Mouse (Mus musculus) heart, embryonic 12.5 days (tissue): ENCODE data around the gene Grm8. TPM values are rescaled to one million over a fixed set of nuclear protein-coding genes. Genes with fewer than 3 reads are reported as not detected.
A peak's percentile ranks its signal among the peaks of the same experiment; 100 is the strongest.

Source experiments
- ATAC-seq: fragments of 200-750 bp; cut with Nextera tagmentation; 2 replicates; pipeline ENCODE4 v1.8.0; 2017; ENCODE audit warnings: moderate TSS enrichment, moderate library complexity; ENCODE audit not compliant: insufficient number of reproducible peaks, low FRiP score
- H3K27ac ChIP-seq: fragments of 300-500 bp; sonication (generic); 2 replicates; pipeline ENCODE4 v1.5.1; 2016; ENCODE audit warnings: mild to moderate bottlenecking, moderate library complexity; ENCODE audit not compliant: poor library complexity, severe bottlenecking
- H3K27me3 ChIP-seq: fragments of 300-500 bp; sonication (generic); replicated peaks from 2 replicates; pipeline ENCODE4 v1.6.1; 2016; ENCODE audit warnings: mild to moderate bottlenecking, moderate library complexity
- H3K36me3 ChIP-seq: fragments of 300-500 bp; sonication (generic); 2 replicates; pipeline ENCODE4 v1.6.1; 2016; ENCODE audit warnings: mild to moderate bottlenecking, moderate library complexity
- H3K4me1 ChIP-seq: fragments of 300-500 bp; sonication (generic); replicated peaks from 2 replicates; pipeline ENCODE4 v1.6.1; 2016; ENCODE audit warnings: mild to moderate bottlenecking
- H3K4me2 ChIP-seq: fragments of 300-500 bp; sonication (generic); 2 replicates; pipeline ENCODE4 v1.6.1; 2016; ENCODE audit warnings: mild to moderate bottlenecking, moderate library complexity
- H3K4me3 ChIP-seq: fragments of 300-500 bp; sonication (generic); 2 replicates; pipeline ENCODE4 v1.5.1; 2016; ENCODE audit warnings: mild to moderate bottlenecking
- H3K9ac ChIP-seq: fragments of 300-500 bp; sonication (generic); 2 replicates; pipeline ENCODE4 v1.6.1; 2016; ENCODE audit warnings: mild to moderate bottlenecking, moderate library complexity
- H3K9me3 ChIP-seq: fragments of 300-500 bp; sonication (generic); replicated peaks from 2 replicates; pipeline ENCODE4 v1.6.1; 2016; ENCODE audit warnings: mild to moderate bottlenecking, moderate library complexity
- WGBS: fragments of 180-500 bp; shearing (Covaris S2); methylation state at CpG from one replicate; pipeline ENCODE4 v1.1.7; 2016; 5-methylcytosine and 5-hydroxymethylcytosine counted together
- polyA plus RNA-seq: library from polyadenylated mRNA; unstranded; fragments of >200 nt; fragmentation: Nextera tagmentation; extraction: Ambion mirVana; gene quantifications from 2 replicates; pipeline ENCODE4 v1.2.1, GENCODE M21; 2016

Grm8 gene
- polyA plus RNA-seq, result 0.17 and 0.73 TPM in 2 replicates

DNA sequence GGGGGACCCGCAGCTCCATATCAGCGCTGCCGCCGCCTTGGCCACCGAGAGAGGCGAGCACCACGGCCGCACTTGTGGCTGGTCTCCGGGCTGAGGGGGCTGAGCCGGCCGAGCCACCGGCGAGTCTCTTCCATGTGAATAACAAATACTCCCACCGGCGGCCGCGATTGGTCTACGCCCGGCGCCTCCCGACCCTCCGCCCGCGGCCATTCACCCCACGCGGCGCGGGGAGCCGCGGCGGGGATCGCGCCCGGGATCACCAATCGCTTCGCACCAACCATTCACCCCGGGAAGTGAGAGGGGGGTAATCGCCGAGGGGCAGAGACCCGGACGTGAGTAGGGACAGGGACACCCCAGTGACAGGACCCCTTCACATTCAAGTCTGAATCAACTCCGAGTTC lies at the start of gene Grm8:
TSS of gene Grm8 (minus strand) at position 178 of the 401 bp plus-strand sequence.
- Histone ChIP-seq H3K9ac (peak within 1 kb of the TSS; percentile 52), H3K27ac (no peak within 1 kb of the TSS), H3K9me3 (no peaks in the 10 kb centered on the region), H3K4me2 (peak within 1 kb of the TSS; percentile 98), H3K27me3 (peaks cover 61% of the 10 kb centered on the region), H3K4me3 (peak within 1 kb of the TSS; percentile 65), H3K4me1 (peaks cover 21% of the 10 kb centered on the region), H3K36me3 (no peaks in the 10 kb centered on the region)
- WGBS, result under 1% methylated on average over 42 of the region's 42 CpGs
- no peak for ATAC-seq

GRCm38 (mm10) chr6:28169851-28170539 lies 35.0 kb upstream of the Grm8 start:
- Histone ChIP-seq H3K9me3 (no peaks in the 10 kb centered on the region), H3K4me2 (peak overlapping the region; percentile 16; the same call in 1 of the 2 replicates), H3K36me3 (no peaks in the 10 kb centered on the region), H3K4me1 (no peaks in the 10 kb centered on the region), H3K9ac (no peak overlapping the region), H3K27ac (no peak overlapping the region), H3K4me3 (no peak overlapping the region), H3K27me3 (no peaks in the 10 kb centered on the region)
- no peak for ATAC-seq
- 61% methylated on average over 19 of the region's 19 CpGs for WGBS

DNA sequence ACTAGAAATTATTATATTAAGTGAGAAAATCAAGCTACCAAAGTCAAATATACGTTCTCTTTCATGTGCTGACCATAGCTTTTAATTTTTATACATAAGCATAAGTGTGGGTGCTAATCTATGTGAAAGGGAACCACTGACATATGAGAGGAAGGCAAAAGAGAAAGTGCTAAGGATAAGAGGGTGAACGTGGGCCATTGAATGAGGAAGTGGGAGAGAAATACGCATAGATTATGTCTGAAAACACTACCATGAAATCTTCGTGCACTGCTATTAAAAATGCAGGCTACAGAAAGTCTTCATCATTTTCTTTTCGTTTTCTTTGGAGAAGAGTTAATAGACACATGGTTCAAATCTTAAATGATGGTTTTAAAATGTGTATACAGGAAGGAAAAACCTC lies 25.4 kb upstream of the Grm8 start:
- 68% methylated on average over 5 of the region's 5 CpGs for WGBS
- H3K4me1 ChIP-seq, result no peaks in the 10 kb centered on the region
- no peak overlapping the region for H3K9ac ChIP-seq
- no peak overlapping the region for H3K4me3 ChIP-seq
- no peak overlapping the region for H3K4me2 ChIP-seq
- H3K36me3 ChIP-seq, result no peaks in the 10 kb centered on the region
- no peaks in the 10 kb centered on the region for H3K27me3 ChIP-seq
- no peaks in the 10 kb centered on the region for H3K9me3 ChIP-seq
- no peak overlapping the region for H3K27ac ChIP-seq
- ATAC-seq, result no peak

DNA sequence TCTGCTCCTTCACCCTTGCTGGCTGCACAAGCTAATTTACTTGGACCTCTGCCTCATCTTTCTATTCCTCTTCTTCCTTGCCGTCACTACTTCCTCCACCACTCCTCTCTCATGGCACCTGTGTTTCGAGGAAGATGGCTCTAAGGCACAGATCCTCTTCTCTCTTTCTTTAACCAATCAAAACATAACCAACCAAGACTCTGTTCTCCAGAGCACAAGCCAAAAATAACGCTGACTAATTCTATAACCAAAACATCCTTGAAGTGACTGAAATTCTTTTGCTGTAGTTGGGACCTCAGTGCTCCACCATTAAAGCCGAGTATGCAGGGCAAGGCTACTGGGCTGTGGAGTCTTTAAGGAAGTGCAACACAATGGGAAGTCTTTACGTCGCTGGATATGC lies 11.5 kb upstream of the Grm8 start:
- Histone ChIP-seq H3K4me1 (no peaks in the 10 kb centered on the region), H3K4me2 (no peak overlapping the region), H3K9me3 (no peaks in the 10 kb centered on the region), H3K9ac (no peak overlapping the region), H3K27me3 (no peaks in the 10 kb centered on the region), H3K4me3 (no peak overlapping the region), H3K36me3 (no peaks in the 10 kb centered on the region), H3K27ac (no peak overlapping the region)
- 69% methylated on average over 6 of the region's 6 CpGs for WGBS
- ATAC-seq, result no peak

DNA sequence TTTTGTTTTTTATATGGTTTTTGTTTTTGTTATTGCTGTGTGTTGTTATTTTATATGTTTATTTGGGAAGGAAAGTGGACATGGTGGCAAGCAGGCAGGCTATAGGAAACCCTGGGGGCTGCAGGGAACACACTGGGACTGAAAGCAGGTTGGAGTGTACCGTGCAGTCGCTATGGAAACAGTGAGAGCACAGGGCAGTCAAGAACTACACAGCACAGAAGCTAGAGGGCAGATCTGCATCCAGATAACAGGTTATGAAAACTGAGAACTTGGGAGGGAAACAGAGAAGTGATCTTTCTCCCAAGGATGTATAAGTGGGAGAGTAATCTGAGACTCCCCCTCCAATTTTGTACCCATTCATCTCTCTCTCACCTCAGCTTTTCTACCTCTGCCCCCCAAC lies 7.4 kb upstream of the Grm8 start:
- H3K9me3 ChIP-seq, result no peaks in the 10 kb centered on the region
- no peak overlapping the region for H3K9ac ChIP-seq
- H3K36me3 ChIP-seq, result no peaks in the 10 kb centered on the region
- no peaks in the 10 kb centered on the region for H3K4me1 ChIP-seq
- 23% methylated on average over 2 of the region's 2 CpGs for WGBS
- no peak for ATAC-seq
- H3K27ac ChIP-seq, result no peak overlapping the region
- no peak overlapping the region for H3K4me2 ChIP-seq
- peaks cover 3% of the 10 kb centered on the region for H3K27me3 ChIP-seq
- no peak overlapping the region for H3K4me3 ChIP-seq

GRCm38 (mm10) chr6:28135411-28136233 lies 644 bp upstream of the Grm8 start:
- ATAC-seq, result peak; percentile 84

GRCm38 (mm10) chr6:28134251-28134801 lies 652 bp downstream of the Grm8 start:
- no peaks in the 10 kb centered on the region for H3K36me3 ChIP-seq
- H3K27ac ChIP-seq, result no peak overlapping the region
- H3K4me2 ChIP-seq, result peak overlapping the region; percentile 98
- peak overlapping the region; percentile 65 for H3K4me3 ChIP-seq
- no peaks in the 10 kb centered on the region for H3K9me3 ChIP-seq
- no peak for ATAC-seq
- H3K9ac ChIP-seq, result peak overlapping the region; percentile 52
- peaks cover 66% of the 10 kb centered on the region for H3K27me3 ChIP-seq
- under 1% methylated on average over 20 of the region's 20 CpGs for WGBS
- H3K4me1 ChIP-seq, result peaks cover 21% of the 10 kb centered on the region

More at GRCm38 (mm10) chr6:28135411-28136233, 644 bp upstream of the Grm8 start:
- Histone ChIP-seq H3K4me1 (peaks cover 21% of the 10 kb centered on the region), H3K27me3 (peaks cover 56% of the 10 kb centered on the region), H3K27ac (no peak overlapping the region), H3K9ac (peak overlapping the region; percentile 52), H3K36me3 (no peaks in the 10 kb centered on the region), H3K4me3 (peak overlapping the region; percentile 65), H3K9me3 (no peaks in the 10 kb centered on the region), H3K4me2 (peak overlapping the region; percentile 98)
- under 1% methylated on average over 37 of the region's 37 CpGs for WGBS

GRCm38 (mm10) chr6:28133206-28134063 lies 1.5 kb downstream of the Grm8 start:
- H3K4me3 ChIP-seq, result peak overlapping the region; percentile 65
- no peaks in the 10 kb centered on the region for H3K36me3 ChIP-seq
- no peak overlapping the region for H3K9ac ChIP-seq
- peak overlapping the region; percentile 98 for H3K4me2 ChIP-seq
- H3K9me3 ChIP-seq, result no peaks in the 10 kb centered on the region
- H3K27ac ChIP-seq, result no peak overlapping the region
- H3K4me1 ChIP-seq, result peaks cover 21% of the 10 kb centered on the region
- ATAC-seq, result no peak
- peaks cover 69% of the 10 kb centered on the region for H3K27me3 ChIP-seq
- 1% methylated on average over 38 of the region's 38 CpGs for WGBS

- ATAC-seq, result no peak
- H3K27me3 ChIP-seq, result peaks cover 64% of the 10 kb centered on the region
- H3K4me3 ChIP-seq, result no peak overlapping the region
- no peaks in the 10 kb centered on the region for H3K36me3 ChIP-seq
- no peaks in the 10 kb centered on the region for H3K9me3 ChIP-seq
- H3K27ac ChIP-seq, result no peak overlapping the region
- H3K4me2 ChIP-seq, result no peak overlapping the region
- no peak overlapping the region for H3K9ac ChIP-seq
- 21% methylated on average over 4 of the region's 4 CpGs for WGBS
- peaks cover 21% of the 10 kb centered on the region for H3K4me1 ChIP-seq
Observed at GRCm38 (mm10) chr6:28132056-28132455, 2.9 kb downstream of the Grm8 start.

- Histone ChIP-seq H3K4me2 (no peak overlapping the region), H3K4me1 (peaks cover 8% of the 10 kb centered on the region), H3K36me3 (no peaks in the 10 kb centered on the region), H3K27ac (no peak overlapping the region), H3K4me3 (no peak overlapping the region), H3K27me3 (peaks cover 46% of the 10 kb centered on the region), H3K9me3 (no peaks in the 10 kb centered on the region), H3K9ac (no peak overlapping the region)
- WGBS, result 81% methylated on average over 4 of the region's 4 CpGs
- no peak for ATAC-seq
Observed at GRCm38 (mm10) chr6:28128871-28129270, 6.1 kb downstream of the Grm8 start.
